Mouse (Mus musculus): ENCODE measurements around the gene Omp. TPM values are rescaled to one million over a fixed set of nuclear protein-coding genes. Genes with fewer than 3 reads are reported as not detected.

Gene Omp
- not detected in 2 replicates for total RNA-seq (2014; fragmentation: Nextera tagmentation)
- total RNA-seq (2017), result 0.22 TPM in 1 of 2 replicates, not detected in the other
- polyA plus RNA-seq (2012), result not detected in 2 replicates

- H3K36me3 ChIP-seq (replicated peaks), result no peaks in the 10 kb centered on the region
- H3K4me3 ChIP-seq (ENCODE audit: low read depth, low read length), result no peak within 1 kb of the TSS
- peaks cover 41% of the 10 kb centered on the region for H3K27me3 ChIP-seq (ENCODE audit: insufficient read depth, low read length)
- no peak for DNase-seq (ENCODE audit: low spot score)
- H3K9me3 ChIP-seq (replicated peaks), result no peaks in the 10 kb centered on the region
- no peak for ATAC-seq (ENCODE audit: extremely low read depth, insufficient number of reproducible peaks, low FRiP score, poor library complexity, severe bottlenecking)
- no peaks in the 10 kb centered on the region for H3K4me1 ChIP-seq (ENCODE audit: insufficient read depth, low read depth, low read length)
- no peak for TF ChIP-seq CTCF (IDR thresholded peaks at IDR 0.05; ENCODE audit: low read depth, low read length)
- no peak for TF ChIP-seq TAL1 (conservative IDR thresholded peaks at IDR 0.05; ENCODE audit: low read depth, low read length)
- TF ChIP-seq GATA2 (IDR thresholded peaks at IDR 0.05; ENCODE audit: borderline replicate concordance, low read depth, low read length), result no peak
- TF ChIP-seq POLR2AphosphoS5 (IDR thresholded peaks at IDR 0.05; ENCODE audit: insufficient replicate concordance, low read depth, low read length), result no peak
- TF ChIP-seq GATA1 (IDR thresholded peaks at IDR 0.05; ENCODE audit: borderline replicate concordance, low read length), result no peak
These were observed at the start of gene Omp for GRCm38 (mm10) chr7:98145402-98145801. TSS of gene Omp (minus strand) at chr7:98145502.

- H3K4me1 ChIP-seq (ENCODE audit: insufficient read depth, low read depth, low read length), result no peaks in the 10 kb centered on the region
- peaks cover 2% of the 10 kb centered on the region; the same call in 1 of the 2 replicates for H3K9me3 ChIP-seq (replicated peaks)
- H3K27me3 ChIP-seq (ENCODE audit: insufficient read depth, low read length), result peaks cover 18% of the 10 kb centered on the region; the same call in 1 of the 2 replicates
- TF ChIP-seq GATA1 (IDR thresholded peaks at IDR 0.05; ENCODE audit: borderline replicate concordance, low read length) (no peak), GATA2 (IDR thresholded peaks at IDR 0.05; ENCODE audit: borderline replicate concordance, low read depth, low read length) (no peak), TAL1 (conservative IDR thresholded peaks at IDR 0.05; ENCODE audit: low read depth, low read length) (no peak)
- no peak for DNase-seq (ENCODE audit: low spot score)
- H3K36me3 ChIP-seq (replicated peaks), result no peaks in the 10 kb centered on the region
- ATAC-seq (ENCODE audit: extremely low read depth, insufficient number of reproducible peaks, low FRiP score, poor library complexity, severe bottlenecking), result no peak
- H3K4me3 ChIP-seq (ENCODE audit: low read depth, low read length), result no peak overlapping the region
These were observed 48.9 kb upstream of the Omp start for GRCm38 (mm10) chr7:98194026-98194792.

- no peak for TF ChIP-seq GATA2 (IDR thresholded peaks at IDR 0.05; ENCODE audit: borderline replicate concordance, low read depth, low read length)
- TF ChIP-seq GATA1 (IDR thresholded peaks at IDR 0.05; ENCODE audit: borderline replicate concordance, low read length), result no peak
- TF ChIP-seq CTCF (IDR thresholded peaks at IDR 0.05; ENCODE audit: low read depth, low read length), result no peak
- TF ChIP-seq POLR2AphosphoS5 (IDR thresholded peaks at IDR 0.05; ENCODE audit: insufficient replicate concordance, low read depth, low read length), result no peak
- TF ChIP-seq TAL1 (conservative IDR thresholded peaks at IDR 0.05; ENCODE audit: low read depth, low read length), result no peak
- Histone ChIP-seq H3K9me3 (replicated peaks) (peaks cover 2% of the 10 kb centered on the region; the same call in 1 of the 2 replicates), H3K4me3 (ENCODE audit: low read depth, low read length) (no peak overlapping the region), H3K4me1 (ENCODE audit: insufficient read depth, low read depth, low read length) (no peaks in the 10 kb centered on the region), H3K36me3 (replicated peaks) (no peaks in the 10 kb centered on the region), H3K27me3 (ENCODE audit: insufficient read depth, low read length) (peaks cover 22% of the 10 kb centered on the region; the same call in 1 of the 2 replicates)
- DNase-seq (ENCODE audit: low spot score), result no peak
- no peak for ATAC-seq (ENCODE audit: extremely low read depth, insufficient number of reproducible peaks, low FRiP score, poor library complexity, severe bottlenecking)
These were observed 48.3 kb upstream of the Omp start for GRCm38 (mm10) chr7:98193515-98194025.

- Histone ChIP-seq H3K27me3 (ENCODE audit: insufficient read depth, low read length) (peaks cover 19% of the 10 kb centered on the region; the same call in 1 of the 2 replicates), H3K36me3 (replicated peaks) (no peaks in the 10 kb centered on the region), H3K9me3 (replicated peaks) (peaks cover 2% of the 10 kb centered on the region; the same call in 1 of the 2 replicates), H3K4me3 (ENCODE audit: low read depth, low read length) (no peak overlapping the region), H3K4me1 (ENCODE audit: insufficient read depth, low read depth, low read length) (no peaks in the 10 kb centered on the region)
- DNase-seq (ENCODE audit: low spot score) (no peak), ATAC-seq (ENCODE audit: extremely low read depth, insufficient number of reproducible peaks, low FRiP score, poor library complexity, severe bottlenecking) (no peak)
- TF ChIP-seq CTCF (IDR thresholded peaks at IDR 0.05; ENCODE audit: low read depth, low read length) (no peak), POLR2AphosphoS5 (IDR thresholded peaks at IDR 0.05; ENCODE audit: insufficient replicate concordance, low read depth, low read length) (no peak)
These were observed 46.4 kb upstream of the Omp start for GRCm38 (mm10) chr7:98191571-98192250.

GRCm38 (mm10) chr7:98190578-98190977 lies 45.3 kb upstream of the Omp start:
- TF ChIP-seq POLR2AphosphoS5 (IDR thresholded peaks at IDR 0.05; ENCODE audit: insufficient replicate concordance, low read depth, low read length), result no peak
- no peak for TF ChIP-seq GATA2 (IDR thresholded peaks at IDR 0.05; ENCODE audit: borderline replicate concordance, low read depth, low read length)
- no peak for TF ChIP-seq TAL1 (conservative IDR thresholded peaks at IDR 0.05; ENCODE audit: low read depth, low read length)
- no peak for TF ChIP-seq GATA1 (IDR thresholded peaks at IDR 0.05; ENCODE audit: borderline replicate concordance, low read length)
- TF ChIP-seq CTCF (IDR thresholded peaks at IDR 0.05; ENCODE audit: low read depth, low read length), result no peak
- peaks cover 2% of the 10 kb centered on the region; the same call in 1 of the 2 replicates for H3K9me3 ChIP-seq (replicated peaks)
- DNase-seq (ENCODE audit: low spot score) (no peak), ATAC-seq (ENCODE audit: extremely low read depth, insufficient number of reproducible peaks, low FRiP score, poor library complexity, severe bottlenecking) (no peak)
- no peaks in the 10 kb centered on the region for H3K4me1 ChIP-seq (ENCODE audit: insufficient read depth, low read depth, low read length)
- H3K4me3 ChIP-seq (ENCODE audit: low read depth, low read length), result no peak overlapping the region
- H3K36me3 ChIP-seq (replicated peaks), result no peaks in the 10 kb centered on the region
- peaks cover 17% of the 10 kb centered on the region; the same call in 1 of the 2 replicates for H3K27me3 ChIP-seq (ENCODE audit: insufficient read depth, low read length)

- ATAC-seq (ENCODE audit: extremely low read depth, insufficient number of reproducible peaks, low FRiP score, poor library complexity, severe bottlenecking) (no peak), DNase-seq (ENCODE audit: low spot score) (no peak)
- Histone ChIP-seq H3K27me3 (ENCODE audit: insufficient read depth, low read length) (peaks cover 21% of the 10 kb centered on the region), H3K36me3 (replicated peaks) (no peaks in the 10 kb centered on the region), H3K9me3 (replicated peaks) (peaks cover 2% of the 10 kb centered on the region; the same call in 1 of the 2 replicates), H3K4me3 (ENCODE audit: low read depth, low read length) (no peak overlapping the region), H3K4me1 (ENCODE audit: insufficient read depth, low read depth, low read length) (no peaks in the 10 kb centered on the region)
- no peak for TF ChIP-seq GATA2 (IDR thresholded peaks at IDR 0.05; ENCODE audit: borderline replicate concordance, low read depth, low read length)
- no peak for TF ChIP-seq CTCF (IDR thresholded peaks at IDR 0.05; ENCODE audit: low read depth, low read length)
- TF ChIP-seq TAL1 (conservative IDR thresholded peaks at IDR 0.05; ENCODE audit: low read depth, low read length), result no peak
These were observed 44.4 kb upstream of the Omp start for GRCm38 (mm10) chr7:98189745-98190144.
